Mouse (Mus musculus) midbrain, embryonic 10.5 days (tissue): ENCODE data around the gene Cetn4. TPM values are rescaled to one million over a fixed set of nuclear protein-coding genes. Genes with fewer than 3 reads are reported as not detected.
A peak's percentile ranks its signal among the peaks of the same experiment; 100 is the strongest.

ENCODE experiments used
- DNase-seq: peaks from one replicate; pipeline ENCODE4 v3.0.0-alpha.2; 2017; ENCODE audit warnings: low spot score
- H3K27ac ChIP-seq: fragments of 300-500 bp; sonication (generic); replicated peaks from 2 replicates; pipeline ENCODE4 v1.5.1; 2016; ENCODE audit warnings: mild to moderate bottlenecking
- H3K27me3 ChIP-seq: fragments of 300-500 bp; sonication (generic); 2 replicates; pipeline ENCODE4 v1.6.1; 2016; ENCODE audit warnings: low read depth, mild to moderate bottlenecking; ENCODE audit not compliant: poor library complexity, severe bottlenecking
- H3K36me3 ChIP-seq: fragments of 300-500 bp; sonication (generic); 2 replicates; pipeline ENCODE4 v1.6.1; 2016; ENCODE audit warnings: mild to moderate bottlenecking, moderate library complexity
- H3K4me1 ChIP-seq: fragments of 300-500 bp; sonication (generic); 2 replicates; pipeline ENCODE4 v1.6.1; 2016
- H3K4me3 ChIP-seq: fragments of 300-500 bp; sonication (generic); 2 replicates; pipeline ENCODE4 v1.5.1; 2016; ENCODE audit warnings: mild to moderate bottlenecking, moderate library complexity
- H3K9me3 ChIP-seq: fragments of 300-500 bp; sonication (generic); replicated peaks from 2 replicates; pipeline ENCODE4 v1.6.1; 2016; ENCODE audit warnings: mild to moderate bottlenecking
- WGBS: fragments of 180-500 bp; shearing (Covaris S2); methylation state at CpG from one replicate; pipeline ENCODE4 v1.1.7; 2016; 5-methylcytosine and 5-hydroxymethylcytosine counted together
- polyA plus RNA-seq: library from polyadenylated mRNA; unstranded; fragments of >200 nt; fragmentation: Nextera tagmentation; extraction: Ambion mirVana; gene quantifications from 2 replicates; pipeline ENCODE4 v1.2.1, GENCODE M21; 2016

The Cetn4 gene
- polyA plus RNA-seq, result 1.7 and 2.7 TPM in 2 replicates

- no peaks in the 10 kb centered on the region for H3K9me3 ChIP-seq
- peak within 1 kb of the TSS; percentile 96 for H3K4me3 ChIP-seq
- H3K27ac ChIP-seq, result peak within 1 kb of the TSS; percentile 98
- peak; percentile 96 for DNase-seq
- H3K27me3 ChIP-seq, result no peaks in the 10 kb centered on the region
- no peaks in the 10 kb centered on the region for H3K36me3 ChIP-seq
- H3K4me1 ChIP-seq, result peaks cover 17% of the 10 kb centered on the region
- WGBS, result under 1% methylated on average over 53 of the region's 54 CpGs
These were observed at the start of gene Cetn4, which contains the start of gene Bbs12 for GRCm38 (mm10) chr3:37312370-37312941. TSS of gene Cetn4 (minus strand) at chr3:37312708. TSS of gene Bbs12 (plus strand) at chr3:37312554.

- H3K27me3 ChIP-seq, result no peaks in the 10 kb centered on the region
- 89% methylated on average over 9 of the region's 9 CpGs for WGBS
- H3K36me3 ChIP-seq, result no peaks in the 10 kb centered on the region
- H3K27ac ChIP-seq, result no peak overlapping the region
- H3K9me3 ChIP-seq, result no peaks in the 10 kb centered on the region
- no peak for DNase-seq
- H3K4me1 ChIP-seq, result no peaks in the 10 kb centered on the region
- H3K4me3 ChIP-seq, result no peak overlapping the region
These were observed 48.2 kb upstream of the Cetn4 start for GRCm38 (mm10) chr3:37360729-37361128.

GRCm38 (mm10) chr3:37354737-37355136 lies 42.2 kb upstream of the Cetn4 start:
- H3K27ac ChIP-seq, result no peak overlapping the region
- H3K36me3 ChIP-seq, result no peaks in the 10 kb centered on the region
- H3K9me3 ChIP-seq, result no peaks in the 10 kb centered on the region
- peaks cover 17% of the 10 kb centered on the region for H3K27me3 ChIP-seq
- WGBS, result 88% methylated on average over 1 of the region's 1 CpGs
- DNase-seq, result no peak
- no peak overlapping the region for H3K4me3 ChIP-seq
- H3K4me1 ChIP-seq, result no peaks in the 10 kb centered on the region

- Histone ChIP-seq H3K4me1 (peaks cover 2% of the 10 kb centered on the region; the same call in 1 of the 2 replicates), H3K9me3 (no peaks in the 10 kb centered on the region), H3K27me3 (peaks cover 24% of the 10 kb centered on the region), H3K4me3 (no peak overlapping the region), H3K36me3 (no peaks in the 10 kb centered on the region), H3K27ac (no peak overlapping the region)
- DNase-seq, result no peak
- 83% methylated on average over 10 of the region's 10 CpGs for WGBS
These were observed 41.5 kb upstream of the Cetn4 start for GRCm38 (mm10) chr3:37353951-37354481.

GRCm38 (mm10) chr3:37350386-37350785 lies 37.9 kb upstream of the Cetn4 start:
- H3K27me3 ChIP-seq, result peaks cover 60% of the 10 kb centered on the region

DNA sequence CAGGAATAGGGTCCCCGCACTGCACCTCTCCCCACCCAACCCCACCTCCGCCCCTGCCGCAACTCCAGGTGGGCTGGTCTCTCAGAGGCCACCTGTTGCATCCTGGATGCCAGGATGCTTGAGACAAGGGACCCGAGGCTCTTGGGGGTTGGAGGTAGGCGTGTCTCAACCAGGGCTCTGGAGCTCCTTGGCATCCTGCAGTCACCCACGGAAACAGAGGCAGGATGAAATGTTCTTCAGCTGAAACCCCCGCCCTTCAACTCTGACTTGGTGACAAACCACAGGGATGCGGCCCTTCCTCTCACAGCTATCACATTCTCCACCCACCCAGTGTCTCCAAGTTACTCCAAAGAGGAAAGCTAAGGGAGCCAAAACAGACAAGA lies 36.6 kb upstream of the Cetn4 start:
- peaks cover 17% of the 10 kb centered on the region for H3K4me1 ChIP-seq
- 11% methylated on average over 8 of the region's 8 CpGs for WGBS
- peak overlapping the region; percentile 88 for H3K27ac ChIP-seq
- H3K9me3 ChIP-seq, result no peaks in the 10 kb centered on the region
- H3K4me3 ChIP-seq, result peak overlapping the region; percentile 89
- no peaks in the 10 kb centered on the region for H3K36me3 ChIP-seq
- DNase-seq, result no peak
- peaks cover 60% of the 10 kb centered on the region for H3K27me3 ChIP-seq

More at GRCm38 (mm10) chr3:37350386-37350785, 37.9 kb upstream of the Cetn4 start:
- H3K4me1 ChIP-seq, result peaks cover 17% of the 10 kb centered on the region
- no peak for DNase-seq
- whole genome bisulfite sequencing, result 62% methylated on average over 7 of the region's 7 CpGs
- H3K36me3 ChIP-seq, result no peaks in the 10 kb centered on the region
- no peaks in the 10 kb centered on the region for H3K9me3 ChIP-seq
- H3K27ac ChIP-seq, result no peak overlapping the region
- H3K4me3 ChIP-seq, result no peak overlapping the region

GRCm38 (mm10) chr3:37348221-37349165 lies 36.0 kb upstream of the Cetn4 start, which contains the start of gene Fgf2:
TSS of gene Fgf2 (plus strand) at chr3:37348346.
- peak within 1 kb of the TSS; percentile 88 for H3K27ac ChIP-seq
- H3K36me3 ChIP-seq, result no peaks in the 10 kb centered on the region
- H3K27me3 ChIP-seq, result peaks cover 60% of the 10 kb centered on the region
- DNase-seq, result peak; percentile 63
- no peaks in the 10 kb centered on the region for H3K9me3 ChIP-seq
- WGBS, result under 1% methylated on average over 75 of the region's 75 CpGs
- H3K4me1 ChIP-seq, result peaks cover 17% of the 10 kb centered on the region
- H3K4me3 ChIP-seq, result peak within 1 kb of the TSS; percentile 89

GRCm38 (mm10) chr3:37347671-37348070 lies 35.2 kb upstream of the Cetn4 start:
- Histone ChIP-seq H3K4me1 (peaks cover 17% of the 10 kb centered on the region), H3K9me3 (no peaks in the 10 kb centered on the region), H3K27me3 (peaks cover 60% of the 10 kb centered on the region), H3K27ac (no peak overlapping the region), H3K36me3 (no peaks in the 10 kb centered on the region), H3K4me3 (peak overlapping the region; percentile 89)
- DNase-seq, result peak; percentile 14
- 30% methylated on average over 9 of the region's 9 CpGs for WGBS

DNA sequence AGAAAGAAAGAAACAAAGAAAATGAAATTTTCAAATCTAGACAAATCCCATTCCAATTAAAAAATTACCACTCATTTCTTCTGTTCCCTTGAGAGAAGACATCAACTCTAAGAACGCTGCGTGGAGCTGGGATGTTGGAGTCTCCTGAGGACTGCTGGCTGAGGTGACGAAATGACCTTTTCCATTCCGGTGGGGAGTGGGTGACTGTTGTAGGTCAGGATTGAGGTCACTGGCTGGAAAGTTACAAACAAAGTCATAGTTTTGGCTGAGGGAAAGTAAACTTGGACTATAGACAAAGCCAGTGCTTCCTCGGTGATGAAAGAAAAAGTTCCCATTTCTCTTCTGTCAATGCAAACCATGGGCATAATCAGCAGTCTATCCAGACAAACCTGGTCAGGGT lies 30.3 kb upstream of the Cetn4 start:
- no peak for DNase-seq
- no peak overlapping the region for H3K4me3 ChIP-seq
- H3K27me3 ChIP-seq, result peaks cover 23% of the 10 kb centered on the region
- 76% methylated on average over 5 of the region's 5 CpGs for WGBS
- no peaks in the 10 kb centered on the region for H3K9me3 ChIP-seq
- H3K4me1 ChIP-seq, result peaks cover 3% of the 10 kb centered on the region
- no peak overlapping the region for H3K27ac ChIP-seq
- H3K36me3 ChIP-seq, result no peaks in the 10 kb centered on the region

GRCm38 (mm10) chr3:37341110-37341509 lies 28.6 kb upstream of the Cetn4 start:
- no peak overlapping the region for H3K4me3 ChIP-seq
- peaks cover 6% of the 10 kb centered on the region for H3K27me3 ChIP-seq
- no peaks in the 10 kb centered on the region for H3K4me1 ChIP-seq
- no peaks in the 10 kb centered on the region for H3K9me3 ChIP-seq
- H3K36me3 ChIP-seq, result no peaks in the 10 kb centered on the region
- no peak for DNase-seq
- WGBS, result 62% methylated on average over 5 of the region's 5 CpGs
- H3K27ac ChIP-seq, result no peak overlapping the region

- no peaks in the 10 kb centered on the region for H3K4me1 ChIP-seq
- no peak overlapping the region for H3K27ac ChIP-seq
- H3K27me3 ChIP-seq, result no peaks in the 10 kb centered on the region
- H3K36me3 ChIP-seq, result no peaks in the 10 kb centered on the region
- DNase-seq, result no peak
- no peak overlapping the region for H3K4me3 ChIP-seq
- no peaks in the 10 kb centered on the region for H3K9me3 ChIP-seq
- 88% methylated on average over 4 of the region's 4 CpGs for WGBS
These were observed 21.5 kb upstream of the Cetn4 start for GRCm38 (mm10) chr3:37334053-37334452.

DNA sequence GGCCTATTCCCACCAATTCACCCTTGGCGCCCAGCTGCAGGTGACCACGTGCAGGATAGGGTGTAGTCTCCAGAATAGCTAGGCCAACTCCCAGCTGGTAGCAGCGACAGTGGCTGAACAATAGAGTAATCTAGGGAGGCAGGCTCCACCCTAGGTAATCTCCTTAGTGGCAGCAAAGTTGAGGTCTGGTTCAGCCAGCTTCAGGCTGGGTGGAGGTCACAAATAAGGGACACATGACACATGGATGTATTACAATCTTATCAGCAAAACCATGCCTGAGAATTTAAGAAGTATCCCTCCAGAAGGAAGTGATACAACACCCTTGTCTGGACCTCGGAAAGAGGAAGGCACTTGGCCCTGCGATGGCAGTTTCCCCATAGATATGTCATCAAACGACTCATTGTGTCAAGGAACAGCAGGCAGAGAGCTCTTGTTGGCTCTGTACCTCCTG lies 19.5 kb upstream of the Cetn4 start:
- no peak for DNase-seq
- Histone ChIP-seq H3K36me3 (no peaks in the 10 kb centered on the region), H3K4me3 (no peak overlapping the region), H3K9me3 (no peaks in the 10 kb centered on the region), H3K27ac (no peak overlapping the region), H3K27me3 (no peaks in the 10 kb centered on the region), H3K4me1 (no peaks in the 10 kb centered on the region)
- 63% methylated on average over 6 of the region's 6 CpGs for WGBS
